Mouse (Mus musculus) kidney, embryonic 15.5 days (tissue): ENCODE results near the gene Gabrr3. TPM values are rescaled to one million over a fixed set of nuclear protein-coding genes. Genes with fewer than 3 reads are reported as not detected.

Experiments used
- ATAC-seq: fragments of 200-750 bp; cut with Nextera tagmentation; replicated peaks from 2 replicates; pipeline ENCODE4 v1.8.0; 2017; ENCODE audit warnings: moderate TSS enrichment; ENCODE audit not compliant: low FRiP score
- H3K27ac ChIP-seq: fragments of 300-500 bp; sonication (generic); 2 replicates; pipeline ENCODE4 v1.5.1; 2015; ENCODE audit warnings: mild to moderate bottlenecking, inconsistent platforms
- H3K27me3 ChIP-seq: fragments of 300-500 bp; sonication (generic); 2 replicates; pipeline ENCODE4 v1.6.1; 2015; ENCODE audit warnings: inconsistent platforms
- H3K36me3 ChIP-seq: fragments of 300-500 bp; sonication (generic); 2 replicates; pipeline ENCODE4 v1.6.1; 2015; ENCODE audit warnings: inconsistent platforms
- H3K4me1 ChIP-seq: fragments of 300-500 bp; sonication (generic); 2 replicates; pipeline ENCODE4 v1.6.1; 2015; ENCODE audit warnings: inconsistent platforms
- H3K4me2 ChIP-seq: fragments of 300-500 bp; sonication (generic); 2 replicates; pipeline ENCODE4 v1.6.1; 2015; ENCODE audit warnings: moderate library complexity, mild to moderate bottlenecking, inconsistent platforms
- H3K4me3 ChIP-seq: fragments of 300-500 bp; sonication (generic); replicated peaks from 2 replicates; pipeline ENCODE4 v1.5.1; 2015; ENCODE audit warnings: mild to moderate bottlenecking, inconsistent platforms
- H3K9ac ChIP-seq: fragments of 300-500 bp; sonication (generic); 2 replicates; pipeline ENCODE4 v1.6.1; 2015; ENCODE audit warnings: mild to moderate bottlenecking, inconsistent platforms
- H3K9me3 ChIP-seq: fragments of 300-500 bp; sonication (generic); replicated peaks from 2 replicates; pipeline ENCODE4 v1.6.1; 2016; ENCODE audit warnings: inconsistent platforms
- WGBS: fragments of 180-500 bp; shearing (Covaris S2); methylation state at CpG from one replicate; pipeline ENCODE4 v1.1.7; 2015; ENCODE audit warnings: mixed read lengths; 5-methylcytosine and 5-hydroxymethylcytosine counted together
- polyA plus RNA-seq: library from polyadenylated mRNA; unstranded; fragments of >200 nt; fragmentation: Nextera tagmentation; extraction: Ambion mirVana; gene quantifications from 2 replicates; pipeline ENCODE4 v1.2.1, GENCODE M21; 2015

Gabrr3 gene
- polyA plus RNA-seq, 1 experiment from 2014 or later, result not detected

DNA sequence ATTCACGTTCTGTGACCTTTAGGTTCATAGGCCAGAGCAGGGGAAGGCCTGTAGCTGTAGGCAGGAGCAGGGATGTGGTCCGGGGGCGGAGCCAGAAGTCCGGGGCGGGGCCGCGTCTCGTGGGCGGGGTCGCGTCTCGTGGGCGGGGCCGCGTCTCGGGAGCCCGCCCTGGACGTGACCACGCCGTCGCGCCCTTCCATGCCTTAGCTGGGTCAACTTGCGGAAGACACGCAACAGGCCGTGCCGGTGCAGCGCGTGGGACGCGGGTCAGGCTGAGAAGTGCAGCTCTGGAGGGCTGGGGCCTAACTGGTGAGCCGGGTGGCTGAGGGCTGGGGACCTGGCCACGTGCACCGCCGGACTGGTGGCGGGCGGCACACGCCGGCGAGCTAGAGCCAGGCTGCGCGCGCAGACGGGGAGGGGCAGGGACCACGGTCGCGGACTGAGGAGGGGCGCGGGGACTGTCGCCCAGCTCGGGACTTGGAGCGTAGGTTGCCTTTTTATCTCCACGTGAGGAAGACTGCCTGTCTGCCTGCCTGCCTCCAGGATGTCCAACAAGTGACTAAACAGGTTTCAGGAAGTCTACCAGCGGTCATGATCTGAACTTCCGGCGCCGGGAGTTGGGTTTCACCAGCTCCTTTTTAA, 64.6 kb downstream of the Gabrr3 start, which contains the start of gene Riox2:
Gene Riox2 (plus strand): TSS at position 139 of the 642 bp plus-strand sequence.
- under 1% methylated on average over 48 of the region's 56 CpGs for WGBS
- peaks cover 15% of the 10 kb centered on the region for H3K4me1 ChIP-seq
- H3K4me3 ChIP-seq, result peak within 1 kb of the TSS; percentile 69
- H3K9ac ChIP-seq, result peak within 1 kb of the TSS; percentile 40
- H3K9me3 ChIP-seq, result no peaks in the 10 kb centered on the region
- peak within 1 kb of the TSS; percentile 66 for H3K4me2 ChIP-seq
- H3K27ac ChIP-seq, result peak within 1 kb of the TSS; percentile 48
- H3K27me3 ChIP-seq, result no peaks in the 10 kb centered on the region
- peak; percentile 96 for ATAC-seq
- peaks cover 14% of the 10 kb centered on the region for H3K36me3 ChIP-seq

DNA sequence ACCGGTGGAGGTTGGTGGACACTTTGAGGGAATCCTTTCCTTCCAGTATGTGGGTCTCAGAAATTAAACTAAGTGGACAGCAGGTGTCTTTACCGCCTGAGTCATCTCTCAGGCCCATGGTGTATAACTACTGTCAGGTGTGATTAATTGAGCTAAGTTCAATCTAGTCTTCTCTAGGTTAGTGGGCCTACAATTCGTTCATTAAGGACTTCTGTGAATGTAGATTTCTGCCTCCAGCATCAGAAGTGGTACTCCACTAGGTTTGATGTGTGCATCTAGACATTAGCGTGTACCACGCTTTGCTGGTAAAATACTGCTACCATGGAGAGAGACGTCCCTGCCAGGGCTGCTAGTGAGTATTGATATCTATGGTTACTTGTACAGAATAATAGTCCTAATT, 65.4 kb downstream of the Gabrr3 start:
- peaks cover 15% of the 10 kb centered on the region for H3K4me1 ChIP-seq
- peak overlapping the region; percentile 69 for H3K4me3 ChIP-seq
- peak; percentile 31; the same call in 1 of the 2 replicates for ATAC-seq
- peaks cover 22% of the 10 kb centered on the region for H3K36me3 ChIP-seq
- H3K9ac ChIP-seq, result peak overlapping the region; percentile 40
- peak overlapping the region; percentile 66 for H3K4me2 ChIP-seq
- H3K27me3 ChIP-seq, result no peaks in the 10 kb centered on the region
- no peaks in the 10 kb centered on the region for H3K9me3 ChIP-seq
- H3K27ac ChIP-seq, result no peak overlapping the region
- 48% methylated on average over 6 of the region's 6 CpGs for WGBS

DNA sequence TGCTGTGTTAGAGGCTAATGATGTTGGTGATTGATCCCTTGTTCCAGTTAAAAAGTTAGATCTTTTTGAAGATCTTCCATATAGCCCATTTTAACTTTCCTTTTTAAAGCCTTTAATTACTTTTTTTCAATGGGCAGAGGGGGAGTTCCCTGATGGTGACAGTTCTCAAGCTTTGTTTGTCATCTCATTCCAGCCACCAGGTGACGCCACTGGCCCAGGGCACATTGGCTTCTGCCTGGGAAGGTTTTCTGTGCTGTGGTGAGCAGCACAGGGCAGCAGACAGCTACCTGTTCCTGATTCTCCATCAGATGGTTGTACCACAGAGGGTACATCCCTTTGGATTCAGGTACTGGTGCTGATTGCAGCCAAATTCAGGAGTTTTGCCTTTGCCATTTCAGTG, 67.7 kb downstream of the Gabrr3 start:
- H3K27ac ChIP-seq, result no peak overlapping the region
- ATAC-seq, result no peak
- no peak overlapping the region for H3K4me2 ChIP-seq
- H3K4me3 ChIP-seq, result no peak overlapping the region
- no peak overlapping the region for H3K9ac ChIP-seq
- H3K27me3 ChIP-seq, result no peaks in the 10 kb centered on the region
- H3K36me3 ChIP-seq, result peaks cover 41% of the 10 kb centered on the region
- H3K4me1 ChIP-seq, result peaks cover 15% of the 10 kb centered on the region
- WGBS, result 26% methylated on average over 1 of the region's 1 CpGs
- no peaks in the 10 kb centered on the region for H3K9me3 ChIP-seq

DNA sequence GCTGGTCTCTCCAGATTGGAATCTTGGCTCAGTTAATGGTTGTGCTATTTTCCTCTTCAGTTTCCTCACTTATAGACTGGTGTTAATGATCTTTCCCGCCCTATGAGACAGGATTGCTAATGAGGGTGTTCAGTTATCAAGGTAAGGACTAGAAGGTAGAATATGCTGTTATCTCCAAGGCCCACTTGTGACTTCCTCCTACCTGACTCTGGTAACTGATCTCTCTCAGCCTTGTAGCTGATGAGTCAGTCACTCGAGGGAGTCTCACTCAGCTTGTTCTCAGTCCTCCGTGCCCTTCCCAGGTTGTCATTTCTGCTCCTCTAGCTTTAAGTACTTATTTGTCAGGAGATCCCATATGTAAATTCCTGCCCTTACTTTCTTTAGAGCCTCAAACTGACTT, 70.8 kb downstream of the Gabrr3 start:
- 90% methylated on average over 3 of the region's 3 CpGs for WGBS
- Histone ChIP-seq H3K9ac (no peak overlapping the region), H3K4me2 (no peak overlapping the region), H3K4me1 (peaks cover 8% of the 10 kb centered on the region; the same call in 1 of the 2 replicates), H3K4me3 (no peak overlapping the region), H3K36me3 (peaks cover 72% of the 10 kb centered on the region), H3K9me3 (no peaks in the 10 kb centered on the region), H3K27me3 (no peaks in the 10 kb centered on the region), H3K27ac (no peak overlapping the region)
- no peak for ATAC-seq

DNA sequence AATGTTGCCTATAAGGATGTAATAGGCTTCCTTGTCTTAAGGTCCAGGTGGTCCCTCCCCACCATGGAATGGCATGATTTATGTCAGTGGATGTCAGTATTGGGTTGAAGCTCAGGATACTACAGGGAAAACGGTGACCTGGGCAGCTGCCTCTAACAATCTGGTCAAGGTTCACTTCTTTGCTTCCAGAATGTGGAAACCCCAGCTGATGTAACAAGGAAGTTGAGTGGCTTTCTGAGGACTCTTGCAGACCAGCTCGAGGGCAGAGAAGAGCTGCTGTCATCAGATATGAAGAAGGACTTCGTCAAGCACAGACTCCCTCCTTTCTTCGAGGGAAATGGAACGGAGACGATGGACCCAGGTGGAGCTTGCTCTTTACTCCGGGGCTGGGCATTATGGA, 80.1 kb downstream of the Gabrr3 start:
- Histone ChIP-seq H3K4me2 (no peak overlapping the region), H3K4me3 (no peak overlapping the region), H3K27ac (no peak overlapping the region), H3K4me1 (no peaks in the 10 kb centered on the region), H3K9ac (no peak overlapping the region), H3K9me3 (no peaks in the 10 kb centered on the region), H3K36me3 (peaks cover 92% of the 10 kb centered on the region), H3K27me3 (no peaks in the 10 kb centered on the region)
- 51% methylated on average over 7 of the region's 7 CpGs for WGBS
- peak; percentile 44; the same call in 1 of the 2 replicates for ATAC-seq

DNA sequence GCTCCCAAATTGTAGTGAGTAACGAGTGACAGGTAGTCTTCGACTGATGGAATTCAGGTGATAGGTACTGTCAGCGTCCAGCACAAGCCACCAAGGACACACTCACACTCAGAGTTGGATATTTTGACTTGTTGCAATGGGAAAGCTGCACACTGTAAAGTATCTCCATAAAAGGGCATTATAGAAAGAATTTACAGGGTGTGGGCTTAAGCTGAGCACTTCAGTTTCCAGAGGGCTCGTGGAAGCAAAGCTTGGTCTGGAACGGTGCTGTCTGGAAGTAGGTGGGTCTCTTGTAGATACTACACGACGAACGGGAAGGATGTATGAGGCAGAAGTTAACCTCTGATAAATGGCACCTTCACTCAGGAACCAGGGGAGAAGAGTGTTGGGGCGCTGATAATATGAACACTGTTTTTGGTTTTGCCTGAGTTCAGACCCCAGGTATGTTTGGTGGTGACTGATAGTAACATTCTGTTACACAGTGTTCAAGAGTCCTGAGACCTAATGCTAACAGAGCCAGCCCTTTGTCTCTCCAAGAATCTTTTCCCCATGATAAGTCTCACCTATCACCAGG, 80.9 kb downstream of the Gabrr3 start:
- no peaks in the 10 kb centered on the region for H3K27me3 ChIP-seq
- H3K9ac ChIP-seq, result no peak overlapping the region
- H3K27ac ChIP-seq, result no peak overlapping the region
- H3K9me3 ChIP-seq, result no peaks in the 10 kb centered on the region
- H3K4me2 ChIP-seq, result no peak overlapping the region
- H3K4me3 ChIP-seq, result no peak overlapping the region
- H3K36me3 ChIP-seq, result peaks cover 92% of the 10 kb centered on the region
- 88% methylated on average over 9 of the region's 9 CpGs for WGBS
- ATAC-seq, result no peak
- peaks cover under 1% of the 10 kb centered on the region; the same call in 1 of the 2 replicates for H3K4me1 ChIP-seq

DNA sequence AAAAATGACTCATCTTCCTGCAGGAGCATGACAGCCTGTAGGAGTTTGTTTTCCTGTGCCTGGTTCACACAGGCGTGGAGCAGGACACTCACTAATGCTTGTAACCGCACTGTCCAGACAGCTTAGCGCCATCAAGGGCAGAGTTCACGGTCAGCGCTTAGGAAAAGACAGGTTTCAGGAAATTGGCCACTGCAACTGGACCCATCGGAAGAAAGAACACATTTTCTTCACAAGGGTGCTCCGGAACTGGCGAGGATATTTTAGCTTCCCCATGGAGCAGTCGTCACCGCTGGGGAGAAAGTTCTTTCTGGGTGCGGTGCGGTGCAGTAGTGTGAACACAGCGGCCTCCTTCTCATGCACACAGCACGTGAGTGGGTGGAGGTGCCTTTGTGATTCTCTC, 86.1 kb downstream of the Gabrr3 start:
- Histone ChIP-seq H3K4me1 (peaks cover 2% of the 10 kb centered on the region; the same call in 1 of the 2 replicates), H3K9ac (no peak overlapping the region), H3K4me3 (no peak overlapping the region), H3K36me3 (peaks cover 77% of the 10 kb centered on the region), H3K27ac (peak overlapping the region; percentile 66), H3K27me3 (no peaks in the 10 kb centered on the region), H3K9me3 (no peaks in the 10 kb centered on the region), H3K4me2 (no peak overlapping the region)
- WGBS, result 52% methylated on average over 14 of the region's 14 CpGs
- ATAC-seq, result peak; percentile 84

DNA sequence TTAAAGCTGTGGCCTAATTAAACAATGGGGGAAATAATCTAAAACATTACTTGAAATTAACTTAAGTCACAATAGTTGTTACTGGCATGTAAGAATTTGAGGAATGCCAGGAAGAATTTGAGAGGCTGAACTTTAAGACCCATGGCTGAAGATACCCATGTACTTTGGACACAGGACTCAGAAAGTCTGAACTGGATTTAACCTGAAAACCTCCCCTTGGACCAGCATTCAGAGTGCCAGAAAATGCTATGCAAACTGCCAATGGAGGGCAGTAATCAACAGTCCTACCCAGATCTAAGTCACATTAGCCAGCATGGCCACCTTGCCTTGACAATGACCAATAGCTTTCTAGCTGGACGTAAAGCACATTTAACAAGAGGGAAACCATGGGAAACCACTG, 90.8 kb downstream of the Gabrr3 start:
- Histone ChIP-seq H3K4me1 (peaks cover 2% of the 10 kb centered on the region; the same call in 1 of the 2 replicates), H3K27ac (no peak overlapping the region), H3K9ac (no peak overlapping the region), H3K4me2 (no peak overlapping the region), H3K27me3 (no peaks in the 10 kb centered on the region), H3K9me3 (no peaks in the 10 kb centered on the region), H3K4me3 (no peak overlapping the region), H3K36me3 (peaks cover 65% of the 10 kb centered on the region)
- 83% methylated on average over 1 of the region's 1 CpGs for WGBS
- ATAC-seq, result no peak

DNA sequence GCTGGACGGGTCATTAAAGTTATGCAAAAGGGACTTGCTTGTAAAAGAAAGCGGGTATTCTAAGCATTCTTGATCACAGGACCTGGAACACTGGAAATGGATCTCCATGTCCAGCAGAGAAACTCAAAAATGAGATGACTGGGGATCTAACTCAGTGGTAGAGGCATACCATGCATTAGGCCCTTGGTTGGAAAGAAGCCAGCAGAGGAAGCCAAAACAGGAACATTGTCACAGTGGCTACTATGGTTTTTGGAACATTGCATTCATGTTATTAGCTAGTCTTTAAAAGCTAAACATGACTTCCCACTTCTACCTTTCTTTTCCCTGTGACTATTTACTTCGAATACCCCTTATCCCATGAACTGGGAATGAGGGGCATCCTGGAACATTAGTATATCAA, 92.0 kb downstream of the Gabrr3 start:
- Histone ChIP-seq H3K4me1 (no peaks in the 10 kb centered on the region), H3K4me2 (no peak overlapping the region), H3K36me3 (peaks cover 61% of the 10 kb centered on the region), H3K27me3 (no peaks in the 10 kb centered on the region), H3K27ac (no peak overlapping the region), H3K9ac (no peak overlapping the region), H3K4me3 (no peak overlapping the region), H3K9me3 (no peaks in the 10 kb centered on the region)
- no peak for ATAC-seq
- WGBS, result 91% methylated on average over 3 of the region's 3 CpGs

DNA sequence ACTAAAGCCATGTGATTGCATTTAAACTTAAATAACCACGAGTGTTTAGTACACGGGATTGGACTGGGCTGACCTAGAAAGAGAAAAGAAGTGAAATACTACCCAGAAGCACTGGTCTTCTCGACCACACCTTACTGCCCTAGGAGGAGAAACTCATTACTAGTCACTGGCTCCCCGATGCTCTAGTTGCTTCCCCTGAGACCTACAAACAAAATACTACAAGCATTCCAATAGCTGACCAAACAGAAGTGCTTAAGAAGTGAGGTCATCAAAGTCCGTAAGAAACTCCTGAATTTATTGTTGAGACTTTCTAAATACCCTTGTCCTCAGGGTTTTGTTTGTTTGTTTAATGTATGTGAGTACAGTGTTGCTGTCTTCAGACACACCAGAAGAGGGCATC, 102.7 kb downstream of the Gabrr3 start:
- WGBS, result 86% methylated on average over 5 of the region's 5 CpGs
- ATAC-seq, result no peak
- Histone ChIP-seq H3K27me3 (no peaks in the 10 kb centered on the region), H3K4me2 (no peak overlapping the region), H3K9me3 (no peaks in the 10 kb centered on the region), H3K4me3 (no peak overlapping the region), H3K9ac (no peak overlapping the region), H3K4me1 (no peaks in the 10 kb centered on the region), H3K36me3 (peaks cover 27% of the 10 kb centered on the region), H3K27ac (no peak overlapping the region)
